ENCODE assay signal across 8 mouse cellular contexts in genomic region chr1:133039505-133039949, GRCm38 (mm10). TPM values are rescaled to one million over a fixed set of nuclear protein-coding genes. Genes with fewer than 3 reads are reported as not detected.
DNase-seq lines count a peak whose midpoint lies in the region; ATAC-seq lines count a peak whose summit lies in the region.

No protein-coding gene starts in this region.

- peak; percentile 86 for ATAC-seq in forebrain, embryonic 16.5 days
- ATAC-seq in intestine, embryonic 16.5 days: peak; percentile 71
- ATAC-seq in neural tube, embryonic 13.5 days (ENCODE audit: low read depth): peak; percentile 60; the same call in 1 of the 2 replicates

- DNase-seq in urinary bladder, postnatal 25 days (ENCODE audit: low spot score): peak; percentile 33
- DNase-seq in urinary bladder, adult 2 months (ENCODE audit: low spot score): no peak
- peak; percentile 59 to 71 for DNase-seq in cerebellum, adult 18-20 months
- peak; percentile 30 to 64 for DNase-seq in lung, adult 18-20 months
- peak; percentile 49 to 67 for DNase-seq in thymus, postnatal 10 days (ENCODE audit: low spot score in 2 of 2)

- no peaks in the 10 kb centered on the region for H3K9me3 ChIP-seq in forebrain, embryonic 16.5 days (ENCODE audit: control insufficient read depth, low read length)
- H3K9me3 ChIP-seq in intestine, embryonic 16.5 days (ENCODE audit: control insufficient read depth, low read length): no peaks in the 10 kb centered on the region
- no peaks in the 10 kb centered on the region for H3K9me3 ChIP-seq in neural tube, embryonic 13.5 days

- H3K27me3 ChIP-seq in forebrain, embryonic 16.5 days (replicated peaks; ENCODE audit: control insufficient read depth, insufficient read depth, low read length): no peaks in the 10 kb centered on the region
- no peaks in the 10 kb centered on the region for H3K27me3 ChIP-seq in intestine, embryonic 16.5 days (replicated peaks; ENCODE audit: control insufficient read depth, insufficient read depth, low read length)
- H3K27me3 ChIP-seq in neural tube, embryonic 13.5 days: no peaks in the 10 kb centered on the region

- 4% methylated on average over 4 of the region's 4 CpGs for WGBS in forebrain, embryonic 16.5 days
- 17% methylated on average over 4 of the region's 4 CpGs for WGBS in intestine, embryonic 16.5 days
- 10% methylated on average over 4 of the region's 4 CpGs for WGBS in neural tube, embryonic 13.5 days

- no peaks in the 10 kb centered on the region for H3K36me3 ChIP-seq in forebrain, embryonic 16.5 days (ENCODE audit: control insufficient read depth, insufficient read depth)
- no peaks in the 10 kb centered on the region for H3K36me3 ChIP-seq in intestine, embryonic 16.5 days (ENCODE audit: control insufficient read depth, insufficient read depth, low read length)
- no peaks in the 10 kb centered on the region for H3K36me3 ChIP-seq in neural tube, embryonic 13.5 days

- H3K4me3 ChIP-seq in forebrain, embryonic 16.5 days (replicated peaks; ENCODE audit: low read length): no peak overlapping the region
- no peak overlapping the region for H3K4me3 ChIP-seq in intestine, embryonic 16.5 days (ENCODE audit: low read length)
- no peak overlapping the region for H3K4me3 ChIP-seq in neural tube, embryonic 13.5 days

- H3K4me1 ChIP-seq in forebrain, embryonic 16.5 days (replicated peaks; ENCODE audit: control insufficient read depth, insufficient read depth, low read length): no peaks in the 10 kb centered on the region
- no peaks in the 10 kb centered on the region for H3K4me1 ChIP-seq in intestine, embryonic 16.5 days (ENCODE audit: control insufficient read depth, insufficient read depth, low read length)
- 0 out of 2 replicates have a peak, but pooled peaks cover 3% of the 10 kb centered on the region for H3K4me1 ChIP-seq in neural tube, embryonic 13.5 days (replicated peaks)

- H3K9ac ChIP-seq in forebrain, embryonic 16.5 days (replicated peaks; ENCODE audit: low read depth, low read length): no peak overlapping the region
- H3K9ac ChIP-seq in intestine, embryonic 16.5 days (ENCODE audit: low read depth, low read length): no peak overlapping the region
- H3K9ac ChIP-seq in neural tube, embryonic 13.5 days: no peak overlapping the region

- H3K4me2 ChIP-seq in forebrain, embryonic 16.5 days (ENCODE audit: low read length): no peak overlapping the region
- H3K4me2 ChIP-seq in intestine, embryonic 16.5 days (ENCODE audit: low read depth, low read length): no peak overlapping the region
- no peak overlapping the region for H3K4me2 ChIP-seq in neural tube, embryonic 13.5 days

- no peak overlapping the region for H3K27ac ChIP-seq in forebrain, embryonic 16.5 days (ENCODE audit: low read length)
- H3K27ac ChIP-seq in intestine, embryonic 16.5 days (ENCODE audit: low read length): no peak overlapping the region
- H3K27ac ChIP-seq in neural tube, embryonic 13.5 days (replicated peaks): no peak overlapping the region

RNA-seq across cellular contexts. Expression of gene Pik3c2b, which starts 5.9 kb away (rescaled TPM):
- 11.6 and 13.1 TPM in 2 replicates for polyA plus RNA-seq in urinary bladder, adult 2 months (2012; rRNA removed)
- polyA plus RNA-seq in forebrain, embryonic 16.5 days (2015; fragmentation: Nextera tagmentation; extraction: Ambion mirVana): 16.0 and 17.9 TPM in 2 replicates
- polyA plus RNA-seq in intestine, embryonic 16.5 days (2015; fragmentation: Nextera tagmentation; extraction: Ambion mirVana): 5.2 and 5.3 TPM in 2 replicates
- 13.9 and 14.0 TPM in 2 replicates for polyA plus RNA-seq in neural tube, embryonic 13.5 days (2015; fragmentation: Nextera tagmentation; extraction: Ambion mirVana)

RNA-seq across cellular contexts. Expression of gene Mdm4, which starts 9.2 kb away (rescaled TPM):
- polyA plus RNA-seq in urinary bladder, adult 2 months (2012; rRNA removed): 80.1 and 92.2 TPM in 2 replicates
- 42.5 and 50.6 TPM in 2 replicates for polyA plus RNA-seq in forebrain, embryonic 16.5 days (2015; fragmentation: Nextera tagmentation; extraction: Ambion mirVana)
- 19.1 and 24.1 TPM in 2 replicates for polyA plus RNA-seq in intestine, embryonic 16.5 days (2015; fragmentation: Nextera tagmentation; extraction: Ambion mirVana)
- polyA plus RNA-seq in neural tube, embryonic 13.5 days (2015; fragmentation: Nextera tagmentation; extraction: Ambion mirVana): 30.0 and 33.6 TPM in 2 replicates
